11 mouse cellular contexts compared by ENCODE assay signal in the genomic region with DNA sequence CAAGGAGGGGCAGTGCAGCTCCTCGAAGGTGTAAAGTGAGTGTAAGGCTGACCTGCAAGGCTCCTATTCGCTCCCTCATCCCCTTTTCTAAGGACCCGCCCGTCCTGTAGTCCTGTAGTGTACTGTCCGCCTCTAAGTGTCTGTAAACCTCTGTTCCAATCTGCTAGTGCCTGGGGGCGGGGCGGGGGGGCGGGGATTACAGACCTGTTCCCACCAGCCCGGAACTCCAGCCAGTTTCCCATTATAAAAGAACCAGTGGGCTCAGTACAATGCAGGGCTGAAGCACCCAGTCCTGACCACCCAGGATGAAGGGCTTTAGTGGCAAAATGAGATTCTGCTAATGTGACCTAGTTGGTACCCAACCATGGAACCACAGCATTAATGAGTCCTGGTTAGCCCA. TPM values are rescaled to one million over a fixed set of nuclear protein-coding genes. Genes with fewer than 3 reads are reported as not detected.
DNase-seq lines count a peak whose midpoint lies in the region; ATAC-seq and TF ChIP-seq lines count a peak whose summit lies in the region.
"Had no signal": no experiment of that assay in that cellular context is flagged by ENCODE, and none has a peak within 500 bp of the region (broad histone marks: within the 10 kb centered on the region; RNA-seq: fewer than 3 reads in every experiment).

No protein-coding gene starts in this region.

- no peaks in the 10 kb centered on the region; the same call in 1 of the 2 replicates for H3K36me3 ChIP-seq in liver, adult 2 months (ENCODE audit: control insufficient read depth, insufficient read depth, low read length)
- no peaks in the 10 kb centered on the region for H3K36me3 ChIP-seq in forebrain, embryonic 11.5 days (ENCODE audit: control insufficient read depth, insufficient read depth, low read length)
- peaks cover 43% of the 10 kb centered on the region for H3K36me3 ChIP-seq in limb, embryonic 10.5 days
- H3K36me3 ChIP-seq in small intestine, adult 2 months (ENCODE audit: control insufficient read depth, insufficient read depth, low read length) = no peaks in the 10 kb centered on the region

- peaks cover 57% of the 10 kb centered on the region for H3K79me2 ChIP-seq in liver, adult 2 months (ENCODE audit: control insufficient read depth, insufficient read depth, low read length)

- TF ChIP-seq POLR2A in liver, adult 2 months (IDR thresholded peaks at IDR 0.05; ENCODE audit: extremely low read depth, insufficient read depth, low read length) = no peak
- no peak for TF ChIP-seq POLR2A in small intestine, adult 2 months (IDR thresholded peaks at IDR 0.05; ENCODE audit: low read depth, low read length)

- no peaks in the 10 kb centered on the region for H3K9me3 ChIP-seq in forebrain, embryonic 11.5 days (ENCODE audit: control insufficient read depth, low read length)
- H3K9me3 ChIP-seq in limb, embryonic 10.5 days (replicated peaks) = no peaks in the 10 kb centered on the region

- H3K4me3 ChIP-seq in liver, adult 2 months (ENCODE audit: insufficient read depth, low read depth, low read length) = peak overlapping the region; percentile 27; the same call in 1 of the 2 replicates
- H3K4me3 ChIP-seq in forebrain, embryonic 11.5 days (ENCODE audit: low read depth, low read length) = no peak overlapping the region
- H3K4me3 ChIP-seq in limb, embryonic 10.5 days = no peak overlapping the region
- no peak overlapping the region for H3K4me3 ChIP-seq in small intestine, adult 2 months (ENCODE audit: low read depth, low read length)

- H3K4me2 ChIP-seq in forebrain, embryonic 11.5 days (ENCODE audit: low read depth, low read length, severe bottlenecking) = no peak overlapping the region

- H3K9ac ChIP-seq in liver, adult 2 months (ENCODE audit: low read depth, low read length) = peak overlapping the region; percentile 21
- H3K9ac ChIP-seq in forebrain, embryonic 11.5 days (ENCODE audit: low read length) = no peak overlapping the region

- no peak for DNase-seq in liver, adult 2 months (ENCODE audit: extremely low read depth, low read depth, low spot score)
- DNase-seq in liver = no peak
- DNase-seq in forebrain, embryonic 11.5 days (ENCODE audit: low spot score) = no peak
- no peak for DNase-seq in limb, embryonic 10.5 days (ENCODE audit: low spot score)
- no peak for DNase-seq in ovary, adult 18-20 months (ENCODE audit: low spot score)
- no peak for DNase-seq in yolk sac, embryonic 10.5 days (ENCODE audit: low spot score)
- no peak for DNase-seq in spleen, postnatal 10 days (ENCODE audit: low spot score in 2 of 2)

- H3K27me3 ChIP-seq in liver, adult 2 months (ENCODE audit: control insufficient read depth, insufficient read depth, low read length) = no peaks in the 10 kb centered on the region
- no peaks in the 10 kb centered on the region for H3K27me3 ChIP-seq in forebrain, embryonic 11.5 days (ENCODE audit: control insufficient read depth, insufficient read depth, low read length)
- no peaks in the 10 kb centered on the region for H3K27me3 ChIP-seq in limb, embryonic 10.5 days (ENCODE audit: low read depth, poor library complexity, severe bottlenecking)
- no peaks in the 10 kb centered on the region for H3K27me3 ChIP-seq in small intestine, adult 2 months (ENCODE audit: control insufficient read depth, insufficient read depth, low read length)

- peak overlapping the region; percentile 68 for H3K27ac ChIP-seq in liver, adult 2 months (replicated peaks; ENCODE audit: insufficient read depth, low read depth, low read length)
- H3K27ac ChIP-seq in forebrain, embryonic 11.5 days (ENCODE audit: low read depth, low read length) = no peak overlapping the region
- peak overlapping the region; percentile 30; the same call in 1 of the 2 replicates for H3K27ac ChIP-seq in limb, embryonic 10.5 days
- H3K27ac ChIP-seq in small intestine, adult 2 months (ENCODE audit: insufficient read depth, low read depth, low read length) = peak overlapping the region; percentile 69

- WGBS in liver, adult 2 months = 16% methylated on average over 9 of the region's 9 CpGs
- WGBS in forebrain, embryonic 11.5 days = 29% methylated on average over 9 of the region's 9 CpGs
- WGBS in limb, embryonic 10.5 days = 32% methylated on average over 9 of the region's 9 CpGs
- WGBS in small intestine, adult 2 months = 57% methylated on average over 9 of the region's 9 CpGs

- peak; percentile 51 for ATAC-seq in forebrain, embryonic 11.5 days (replicated peaks; ENCODE audit: low FRiP score)
- ATAC-seq: activated CD4-positive, CD25-positive, alpha-beta regulatory T cell, adult 4 months had no signal

- peaks cover 39% of the 10 kb centered on the region for H3K4me1 ChIP-seq in liver, adult 2 months (ENCODE audit: control insufficient read depth, insufficient read depth, low read length)
- H3K4me1 ChIP-seq in forebrain, embryonic 11.5 days (replicated peaks; ENCODE audit: control insufficient read depth, insufficient read depth, low read length) = peaks cover 6% of the 10 kb centered on the region; the same call in 1 of the 2 replicates
- peaks cover 11% of the 10 kb centered on the region for H3K4me1 ChIP-seq in limb, embryonic 10.5 days
- H3K4me1 ChIP-seq in small intestine, adult 2 months (ENCODE audit: control insufficient read depth, insufficient read depth, insufficient read length, low read length) = peaks cover 19% of the 10 kb centered on the region; the same call in 1 of the 2 replicates

- no peak for TF ChIP-seq CTCF in liver, adult 2 months (IDR thresholded peaks at IDR 0.05; ENCODE audit: low read depth, low read length)
- TF ChIP-seq CTCF in small intestine, adult 2 months (IDR thresholded peaks at IDR 0.05; ENCODE audit: extremely low read depth, insufficient read length, insufficient replicate concordance, low read depth, low read length) = no peak

RNA-seq across cellular contexts. Expression of gene Ifnar2, which starts 6.4 kb away (rescaled TPM):
- 69.1 and 84.2 TPM in 2 replicates for total RNA-seq in liver, adult 2 months (2014; rRNA removed)
- polyA plus RNA-seq in liver, adult 2 months (2012; rRNA removed) = 115 and 144 TPM in 2 replicates
- 29.6 and 32.3 TPM in 2 replicates for polyA plus RNA-seq in forebrain, embryonic 11.5 days (2014; fragmentation: Nextera tagmentation; extraction: Ambion mirVana)
- 33.0 and 35.3 TPM in 2 replicates for polyA plus RNA-seq in limb, embryonic 10.5 days (2016; fragmentation: Nextera tagmentation; extraction: Ambion mirVana)
- 12.6 and 25.3 TPM in 2 replicates for polyA plus RNA-seq in small intestine, adult 2 months (2012; rRNA removed)

RNA-seq across cellular contexts. Expression of gene Gm21970, which starts 12.5 kb away (rescaled TPM):
- total RNA-seq in liver, adult 2 months (2014; rRNA removed) = 0.83 TPM in 1 of 2 replicates, not detected in the other
- polyA plus RNA-seq in liver, adult 2 months (2012; rRNA removed) = not detected in 2 replicates
- polyA plus RNA-seq in forebrain, embryonic 11.5 days (2014; fragmentation: Nextera tagmentation; extraction: Ambion mirVana) = 1.0 TPM in 1 of 2 replicates, not detected in the other
- not detected in 2 replicates for polyA plus RNA-seq in limb, embryonic 10.5 days (2016; fragmentation: Nextera tagmentation; extraction: Ambion mirVana)
- polyA plus RNA-seq in small intestine, adult 2 months (2012; rRNA removed) = not detected in 2 replicates
- total RNA-seq: megakaryocyte progenitor cell, adult 5-6 weeks had no signal
- polyA plus RNA-seq: testis, adult 2 months had no signal

RNA-seq across cellular contexts. Expression of gene Il10rb, which starts 27.0 kb away (rescaled TPM):
- total RNA-seq in liver, adult 2 months (2014; rRNA removed) = 7.3 and 9.5 TPM in 2 replicates
- polyA plus RNA-seq in liver, adult 2 months (2012; rRNA removed) = 5.0 and 5.1 TPM in 2 replicates
- polyA plus RNA-seq in forebrain, embryonic 11.5 days (2014; fragmentation: Nextera tagmentation; extraction: Ambion mirVana) = 6.6 and 7.6 TPM in 2 replicates
- polyA plus RNA-seq in limb, embryonic 10.5 days (2016; fragmentation: Nextera tagmentation; extraction: Ambion mirVana) = 7.0 TPM in 2 replicates
- polyA plus RNA-seq in small intestine, adult 2 months (2012; rRNA removed) = 16.8 and 51.2 TPM in 2 replicates
